Mouse (Mus musculus) midbrain, embryonic 12.5 days (tissue): ENCODE measurements at regions not wholly inside any gene's neighbourhood (a gene's known extent, or its start where the extent isn't known, plus 50 kb on each side); places are given as distances from the start of the nearest gene placed in this dataset.

Source experiments
- ATAC-seq: fragments of 200-750 bp; cut with Nextera tagmentation; 2 replicates; pipeline ENCODE4 v1.8.0; 2017; ENCODE audit warnings: low read depth, moderate TSS enrichment, moderate library complexity; ENCODE audit not compliant: low FRiP score
- H3K27ac ChIP-seq: fragments of 300-500 bp; sonication (generic); replicated peaks from 2 replicates; pipeline ENCODE4 v1.5.1; 2016; ENCODE audit warnings: mild to moderate bottlenecking
- H3K27me3 ChIP-seq: fragments of 300-500 bp; sonication (generic); 2 replicates; pipeline ENCODE4 v1.6.1; 2016; ENCODE audit warnings: mild to moderate bottlenecking
- H3K36me3 ChIP-seq: fragments of 300-500 bp; sonication (generic); 2 replicates; pipeline ENCODE4 v1.6.1; 2016
- H3K4me1 ChIP-seq: fragments of 300-500 bp; sonication (generic); 2 replicates; pipeline ENCODE4 v1.6.1; 2016
- H3K4me2 ChIP-seq: fragments of 300-500 bp; sonication (generic); replicated peaks from 2 replicates; pipeline ENCODE4 v1.6.1; 2016; ENCODE audit warnings: mild to moderate bottlenecking, moderate library complexity
- H3K4me3 ChIP-seq: fragments of 300-500 bp; sonication (generic); 2 replicates; pipeline ENCODE4 v1.5.1; 2016; ENCODE audit warnings: mild to moderate bottlenecking
- H3K9ac ChIP-seq: fragments of 300-500 bp; sonication (generic); replicated peaks from 2 replicates; pipeline ENCODE4 v1.6.1; 2016; ENCODE audit warnings: mild to moderate bottlenecking, moderate library complexity
- H3K9me3 ChIP-seq: fragments of 300-500 bp; sonication (generic); 2 replicates; pipeline ENCODE4 v1.6.1; 2016; ENCODE audit warnings: mild to moderate bottlenecking
- WGBS: fragments of 180-500 bp; shearing (Covaris S2); methylation state at CpG from one replicate; pipeline ENCODE4 v1.1.7; 2016; 5-methylcytosine and 5-hydroxymethylcytosine counted together

DNA sequence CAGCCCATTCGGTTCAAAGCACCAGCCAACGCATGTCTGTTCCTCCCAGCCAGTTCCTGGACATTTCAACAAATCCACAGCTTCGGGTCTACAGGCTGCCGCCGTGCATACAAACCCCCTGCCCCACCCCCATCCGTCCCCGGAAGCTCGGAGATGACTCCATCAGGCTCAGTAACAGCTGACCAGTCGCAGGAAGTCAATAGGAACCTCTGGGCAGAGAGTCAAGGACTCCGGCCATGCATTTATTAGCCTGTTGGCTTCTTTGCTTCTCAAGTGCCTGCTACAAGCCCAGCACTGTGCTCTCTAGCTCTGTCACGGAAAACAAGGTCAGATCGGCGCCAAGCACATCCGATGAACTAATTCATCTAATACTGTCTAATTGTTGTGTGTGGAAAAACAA, 80.4 kb upstream of the Tmem132d start:
- Histone ChIP-seq H3K9ac (no peak overlapping the region), H3K27ac (no peak overlapping the region), H3K9me3 (no peaks in the 10 kb centered on the region), H3K36me3 (no peaks in the 10 kb centered on the region), H3K27me3 (peaks cover 17% of the 10 kb centered on the region), H3K4me3 (no peak overlapping the region), H3K4me1 (no peaks in the 10 kb centered on the region), H3K4me2 (no peak overlapping the region)
- no peak for ATAC-seq
- 79% methylated on average over 14 of the region's 14 CpGs for WGBS

- no peaks in the 10 kb centered on the region for H3K36me3 ChIP-seq
- 91% methylated on average over 9 of the region's 9 CpGs for WGBS
- ATAC-seq: no peak
Observed at GRCm38 (mm10) chr5:128512606-128513005, 79.7 kb upstream of the Tmem132d start.

GRCm38 (mm10) chr5:128504502-128504901, 71.6 kb upstream of the Tmem132d start:
- Histone ChIP-seq H3K4me2 (no peak overlapping the region), H3K36me3 (no peaks in the 10 kb centered on the region), H3K27ac (no peak overlapping the region), H3K9me3 (no peaks in the 10 kb centered on the region), H3K27me3 (peaks cover 5% of the 10 kb centered on the region), H3K9ac (no peak overlapping the region), H3K4me3 (no peak overlapping the region), H3K4me1 (no peaks in the 10 kb centered on the region)
- ATAC-seq: no peak
- whole genome bisulfite sequencing: 9% methylated on average over 4 of the region's 4 CpGs

More at GRCm38 (mm10) chr5:128512606-128513005, 79.7 kb upstream of the Tmem132d start:
- H3K27ac ChIP-seq: no peak overlapping the region
- H3K9me3 ChIP-seq: no peaks in the 10 kb centered on the region
- no peak overlapping the region for H3K4me2 ChIP-seq
- H3K4me1 ChIP-seq: no peaks in the 10 kb centered on the region
- H3K27me3 ChIP-seq: peaks cover 13% of the 10 kb centered on the region
- H3K9ac ChIP-seq: no peak overlapping the region
- no peak overlapping the region for H3K4me3 ChIP-seq

GRCm38 (mm10) chr5:128499488-128499887, 66.6 kb upstream of the Tmem132d start:
- Histone ChIP-seq H3K4me3 (no peak overlapping the region), H3K27me3 (peaks cover 7% of the 10 kb centered on the region; the same call in 1 of the 2 replicates), H3K9ac (no peak overlapping the region), H3K27ac (no peak overlapping the region), H3K4me2 (no peak overlapping the region), H3K36me3 (no peaks in the 10 kb centered on the region), H3K9me3 (no peaks in the 10 kb centered on the region), H3K4me1 (no peaks in the 10 kb centered on the region)
- 53% methylated on average over 9 of the region's 9 CpGs for WGBS
- no peak for ATAC-seq

DNA sequence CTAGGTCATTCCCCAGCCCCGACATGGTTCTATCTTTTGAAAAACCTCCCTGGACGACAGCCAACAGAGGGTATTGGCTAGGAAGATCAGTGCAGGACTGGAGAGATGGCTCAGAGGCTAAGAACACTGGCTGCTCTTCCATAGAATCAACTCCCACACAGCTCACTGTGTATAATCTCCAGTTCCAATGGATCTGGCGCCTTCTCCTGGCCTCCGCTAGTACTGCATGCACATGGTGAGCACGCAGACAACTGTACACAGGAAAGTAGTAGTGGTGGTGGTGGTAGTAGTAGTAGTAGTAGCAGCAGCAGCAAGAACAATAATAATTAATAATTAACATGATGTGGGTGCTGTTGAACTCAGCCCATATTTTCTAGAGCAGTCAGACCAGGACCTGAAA, 66.2 kb upstream of the Tmem132d start:
- ATAC-seq: no peak
- WGBS: 51% methylated on average over 5 of the region's 5 CpGs
- H3K9me3 ChIP-seq: no peaks in the 10 kb centered on the region
- H3K4me1 ChIP-seq: no peaks in the 10 kb centered on the region
- H3K27ac ChIP-seq: no peak overlapping the region
- H3K4me2 ChIP-seq: no peak overlapping the region
- H3K36me3 ChIP-seq: no peaks in the 10 kb centered on the region
- peaks cover 7% of the 10 kb centered on the region; the same call in 1 of the 2 replicates for H3K27me3 ChIP-seq
- H3K9ac ChIP-seq: no peak overlapping the region
- H3K4me3 ChIP-seq: no peak overlapping the region

GRCm38 (mm10) chr5:128492541-128492940, 59.7 kb upstream of the Tmem132d start:
- Histone ChIP-seq H3K4me2 (no peak overlapping the region), H3K36me3 (no peaks in the 10 kb centered on the region), H3K4me3 (no peak overlapping the region), H3K9ac (no peak overlapping the region), H3K27ac (no peak overlapping the region), H3K27me3 (no peaks in the 10 kb centered on the region), H3K9me3 (0 out of 2 replicates have a peak, but pooled peaks cover 6% of the 10 kb centered on the region), H3K4me1 (no peaks in the 10 kb centered on the region)
- WGBS: 85% methylated on average over 5 of the region's 5 CpGs
- ATAC-seq: no peak

- no peak overlapping the region for H3K4me3 ChIP-seq
- H3K36me3 ChIP-seq: no peaks in the 10 kb centered on the region
- no peak overlapping the region for H3K27ac ChIP-seq
- no peak for ATAC-seq
- H3K4me1 ChIP-seq: no peaks in the 10 kb centered on the region
- no peaks in the 10 kb centered on the region for H3K27me3 ChIP-seq
- H3K4me2 ChIP-seq: no peak overlapping the region
- H3K9ac ChIP-seq: no peak overlapping the region
- H3K9me3 ChIP-seq: 0 out of 2 replicates have a peak, but pooled peaks cover 6% of the 10 kb centered on the region
- 37% methylated on average over 9 of the region's 9 CpGs for WGBS
Observed at GRCm38 (mm10) chr5:128491155-128491554, 58.3 kb upstream of the Tmem132d start.

GRCm38 (mm10) chr5:128488872-128489580, 56.1 kb upstream of the Tmem132d start:
- WGBS: 82% methylated on average over 4 of the region's 4 CpGs
- H3K27me3 ChIP-seq: peaks cover 8% of the 10 kb centered on the region
- 0 out of 2 replicates have a peak, but pooled peaks cover 6% of the 10 kb centered on the region for H3K9me3 ChIP-seq
- H3K4me1 ChIP-seq: peaks cover 3% of the 10 kb centered on the region; the same call in 1 of the 2 replicates
- no peaks in the 10 kb centered on the region for H3K36me3 ChIP-seq
- H3K9ac ChIP-seq: no peak overlapping the region
- H3K27ac ChIP-seq: no peak overlapping the region
- H3K4me2 ChIP-seq: no peak overlapping the region
- ATAC-seq: no peak
- H3K4me3 ChIP-seq: no peak overlapping the region

- Histone ChIP-seq H3K36me3 (no peaks in the 10 kb centered on the region), H3K4me3 (no peak overlapping the region), H3K27me3 (peaks cover 8% of the 10 kb centered on the region), H3K4me2 (no peak overlapping the region), H3K27ac (no peak overlapping the region), H3K9ac (no peak overlapping the region), H3K4me1 (peaks cover 17% of the 10 kb centered on the region), H3K9me3 (0 out of 2 replicates have a peak, but pooled peaks cover 6% of the 10 kb centered on the region)
- no peak for ATAC-seq
- 74% methylated on average over 3 of the region's 3 CpGs for WGBS
Observed at GRCm38 (mm10) chr5:128487371-128487770, 54.5 kb upstream of the Tmem132d start.

DNA sequence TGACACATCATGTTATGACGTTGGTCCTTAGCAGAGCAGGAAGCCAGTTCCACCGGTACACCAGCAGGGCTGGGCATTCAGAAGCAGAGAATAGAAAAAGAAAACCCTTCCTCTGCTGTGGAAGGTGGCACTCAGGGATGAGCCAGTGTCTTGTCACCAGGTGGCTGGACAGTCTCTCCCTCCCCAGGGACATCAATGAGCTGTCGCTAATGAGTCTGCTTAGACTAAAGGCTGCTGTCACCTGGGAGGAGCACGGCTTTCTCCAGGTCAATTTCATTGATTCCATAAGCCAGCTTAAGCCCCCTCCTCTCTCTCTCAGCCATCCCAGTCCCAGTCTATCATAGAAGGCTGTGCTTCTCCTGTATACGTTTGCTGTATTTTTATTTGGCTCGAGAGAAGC, 51.2 kb upstream of the Tmem132d start:
- peaks cover 7% of the 10 kb centered on the region; the same call in 1 of the 2 replicates for H3K9me3 ChIP-seq
- H3K4me3 ChIP-seq: no peak overlapping the region
- no peaks in the 10 kb centered on the region for H3K36me3 ChIP-seq
- H3K27me3 ChIP-seq: peaks cover 15% of the 10 kb centered on the region
- H3K27ac ChIP-seq: peak overlapping the region; percentile 30; the same call in 1 of the 2 replicates
- no peak for ATAC-seq
- H3K9ac ChIP-seq: no peak overlapping the region
- 28% methylated on average over 6 of the region's 6 CpGs for WGBS
- peaks cover 17% of the 10 kb centered on the region for H3K4me1 ChIP-seq
- H3K4me2 ChIP-seq: no peak overlapping the region

DNA sequence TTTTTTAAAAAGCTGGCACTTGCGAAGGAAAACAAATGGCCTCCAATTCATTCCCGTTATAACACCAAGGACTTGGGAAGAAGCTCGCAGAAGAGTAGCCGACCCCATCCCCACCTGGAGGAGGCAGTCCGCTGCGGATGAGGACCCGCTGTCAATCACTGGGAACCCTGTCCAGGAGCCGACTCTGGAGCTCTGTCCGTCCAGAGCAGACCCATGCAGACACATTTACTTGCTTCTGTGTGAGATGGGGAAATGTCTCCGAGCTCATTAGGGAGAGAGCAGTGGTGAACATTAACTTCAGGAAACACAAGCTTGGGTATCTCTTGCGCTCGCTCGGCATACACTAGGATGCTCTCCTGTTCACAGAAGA, 50.5 kb upstream of the Tmem132d start:
- peak overlapping the region; percentile 27 for H3K4me3 ChIP-seq
- peaks cover 17% of the 10 kb centered on the region for H3K4me1 ChIP-seq
- no peak overlapping the region; the same call in 1 of the 2 replicates for H3K9ac ChIP-seq
- H3K27me3 ChIP-seq: peaks cover 15% of the 10 kb centered on the region
- peak; percentile 61; the same call in 1 of the 2 replicates for ATAC-seq
- H3K4me2 ChIP-seq: peak overlapping the region; percentile 54
- H3K27ac ChIP-seq: peak overlapping the region; percentile 75
- WGBS: 3% methylated on average over 13 of the region's 13 CpGs
- no peaks in the 10 kb centered on the region for H3K36me3 ChIP-seq
- peaks cover 4% of the 10 kb centered on the region; the same call in 1 of the 2 replicates for H3K9me3 ChIP-seq

GRCm38 (mm10) chr5:128482617-128483440, 50.0 kb upstream of the Tmem132d start:
- Histone ChIP-seq H3K4me1 (peaks cover 17% of the 10 kb centered on the region), H3K36me3 (no peaks in the 10 kb centered on the region), H3K4me3 (peak overlapping the region; percentile 27), H3K9ac (peak overlapping the region; percentile 17; the same call in 1 of the 2 replicates), H3K27ac (peak overlapping the region; percentile 75), H3K9me3 (peaks cover 4% of the 10 kb centered on the region; the same call in 1 of the 2 replicates), H3K27me3 (peaks cover 15% of the 10 kb centered on the region), H3K4me2 (peak overlapping the region; percentile 54)
- peak; percentile 90 for ATAC-seq
- 1% methylated on average over 20 of the region's 20 CpGs for WGBS
